Mouse (Mus musculus) urinary bladder, postnatal 36 days (tissue): ENCODE measurements at regions not wholly inside any gene's neighbourhood (a gene's known extent, or its start where the extent isn't known, plus 50 kb on each side); places are given as distances from the start of the nearest gene placed in this dataset.

Experiments used
- DNase-seq, 2 experiments: peaks; one replicate each; pipeline ENCODE4 v3.0.0; 2022; ENCODE audit warnings: low spot score in 2 of 2, mixed read lengths in 1 of 2

DNA sequence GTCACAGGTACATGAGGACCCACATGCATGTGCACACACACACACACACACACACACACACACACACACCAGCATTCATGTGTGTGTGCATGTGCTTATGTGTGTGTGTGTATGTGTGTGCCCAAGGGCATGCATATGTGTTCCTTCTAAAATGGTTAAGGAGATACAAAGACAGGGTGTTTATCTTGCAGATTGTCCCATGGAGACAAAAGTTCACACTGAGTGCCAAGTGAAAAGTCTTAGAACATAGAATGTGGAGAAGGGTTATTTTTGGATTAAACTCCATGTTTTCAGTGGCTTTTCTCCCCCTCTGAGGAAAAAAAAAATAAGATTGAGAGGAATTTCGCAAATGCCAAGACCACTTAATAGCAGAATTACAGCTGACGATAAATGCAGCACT lies 609.9 kb downstream of the Lmo4 start:
- no peak for DNase-seq

DNA sequence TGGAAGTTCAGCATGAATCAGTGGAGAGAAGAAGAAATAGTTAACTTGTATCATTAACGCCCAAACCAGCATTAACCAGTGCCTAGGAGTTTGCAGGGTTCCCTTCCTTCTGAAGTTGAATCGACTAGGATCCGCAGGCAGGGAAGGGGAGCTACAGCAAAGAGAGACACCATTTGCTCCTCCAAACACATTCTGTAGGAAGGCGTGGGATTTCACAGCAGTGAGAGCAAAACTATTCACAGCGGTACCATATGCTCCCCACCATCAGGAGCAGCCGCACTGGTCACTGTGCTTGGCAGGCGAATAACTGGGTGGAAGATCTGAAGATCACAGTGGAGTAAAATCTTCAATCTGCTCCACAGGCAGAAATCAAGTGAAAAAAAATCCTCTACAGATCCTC lies 610.3 kb downstream of the Lmo4 start:
- DNase-seq: no peak

DNA sequence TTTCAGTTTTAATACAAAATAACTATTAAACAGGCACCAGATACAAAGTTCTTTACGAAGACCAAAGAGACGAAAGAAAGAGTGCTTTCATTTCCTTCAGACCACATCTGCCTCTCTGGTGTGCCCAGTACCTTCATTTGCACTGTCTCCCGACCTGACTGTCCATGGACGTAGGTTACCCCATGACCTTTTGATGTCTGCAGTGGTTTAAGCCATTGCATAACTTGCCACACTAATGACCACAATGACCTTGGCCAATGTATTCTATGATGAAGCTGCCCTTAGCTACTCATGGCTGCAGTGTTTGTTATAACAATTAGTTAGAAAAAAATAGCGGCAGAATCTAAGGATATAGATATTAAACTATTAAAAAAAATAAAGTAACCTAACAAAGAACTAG lies 618.4 kb downstream of the Lmo4 start:
- DNase-seq: no peak

DNA sequence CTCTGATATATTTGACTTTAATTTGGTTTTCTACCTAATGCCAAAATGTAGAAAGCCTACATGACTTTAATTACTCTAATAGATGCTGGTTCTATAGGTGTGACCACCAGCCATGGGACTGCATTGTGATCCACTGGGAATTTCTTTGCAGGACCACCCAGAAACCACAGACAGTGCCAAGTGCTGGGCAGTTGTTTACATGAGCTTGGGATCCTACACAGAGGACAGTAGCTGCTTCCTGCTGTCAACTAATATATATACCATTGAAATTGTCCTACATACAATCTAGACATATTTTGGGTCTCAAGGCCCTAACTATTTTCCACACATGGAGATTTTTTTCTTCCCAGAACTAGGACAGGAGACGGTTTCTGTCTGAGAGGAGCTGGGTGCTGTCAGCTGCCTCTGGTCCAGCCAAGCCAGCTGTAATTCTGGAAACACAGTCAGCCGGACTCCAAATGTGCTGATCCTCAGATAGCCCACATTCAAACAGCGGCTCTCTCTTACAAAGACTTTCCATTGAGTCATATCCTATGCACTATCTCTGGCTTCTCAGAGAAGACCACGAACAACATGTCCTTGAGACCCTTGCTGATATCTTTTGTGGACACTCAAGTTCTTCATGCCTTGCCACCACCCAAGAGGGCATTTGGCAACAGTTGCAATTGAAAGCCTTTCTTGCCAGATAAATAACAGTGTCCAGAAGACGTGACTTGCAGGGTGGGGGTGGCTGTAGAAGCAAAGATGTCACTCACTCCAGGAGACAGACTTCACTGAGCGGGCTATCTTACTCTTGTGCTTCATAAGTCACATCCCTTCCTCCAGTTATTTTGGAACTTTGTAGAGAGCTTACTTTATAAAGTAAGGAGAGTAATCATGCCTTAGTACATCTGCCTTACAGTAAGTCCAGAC lies 620.1 kb downstream of the Lmo4 start:
- no peak for DNase-seq

DNA sequence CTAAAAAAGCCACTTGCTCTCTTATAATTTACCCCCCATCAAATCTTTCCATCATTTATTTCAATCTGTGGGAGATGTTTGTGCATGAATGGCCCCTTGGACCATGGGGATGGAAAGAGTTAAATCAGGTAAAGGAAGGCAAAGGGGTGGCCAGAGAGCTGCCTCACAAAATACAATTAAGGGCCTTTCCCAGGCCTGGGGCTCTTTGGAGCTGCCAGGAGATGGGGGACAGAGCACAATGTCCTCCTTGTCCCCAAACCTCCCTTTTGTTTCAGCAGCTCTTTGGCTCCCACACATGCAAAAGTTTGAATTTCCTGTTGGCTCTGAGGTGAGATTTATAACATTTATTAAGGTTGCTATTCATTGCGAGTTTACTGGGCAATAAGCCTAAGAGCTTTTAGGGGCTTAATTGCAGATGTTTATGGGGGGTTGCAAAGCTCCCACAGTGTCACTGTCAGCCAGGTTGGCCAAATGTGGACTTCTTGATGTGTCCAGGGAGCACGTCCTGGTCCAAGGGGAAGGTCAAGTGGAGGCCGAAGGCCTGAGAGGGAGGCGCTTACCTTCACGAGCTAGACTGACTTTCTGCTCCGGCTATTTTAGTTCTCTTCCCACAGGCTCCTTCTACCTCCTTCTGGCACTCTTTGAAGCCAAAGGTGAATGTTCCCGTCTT lies 628.5 kb downstream of the Lmo4 start:
- no peak for DNase-seq

DNA sequence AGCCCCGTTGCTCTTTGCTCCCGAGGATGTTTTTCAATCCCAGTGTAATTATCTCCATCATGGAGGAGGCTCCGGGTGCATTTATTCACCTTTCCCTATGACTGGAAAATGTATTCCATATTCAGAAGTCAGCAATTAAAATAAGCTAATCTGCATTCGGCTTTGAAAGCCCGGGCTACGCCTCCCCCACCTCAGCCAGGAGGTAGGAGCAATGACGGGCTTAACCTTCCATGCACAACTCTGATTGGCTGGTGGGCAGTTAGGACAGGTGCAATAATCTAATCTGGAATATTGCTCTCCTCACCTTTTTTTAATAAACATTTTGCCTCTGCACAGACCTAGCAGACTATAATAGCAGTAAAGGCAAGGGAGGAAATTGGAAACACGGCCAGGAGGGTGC lies 629.3 kb downstream of the Lmo4 start:
- DNase-seq: no peak

DNA sequence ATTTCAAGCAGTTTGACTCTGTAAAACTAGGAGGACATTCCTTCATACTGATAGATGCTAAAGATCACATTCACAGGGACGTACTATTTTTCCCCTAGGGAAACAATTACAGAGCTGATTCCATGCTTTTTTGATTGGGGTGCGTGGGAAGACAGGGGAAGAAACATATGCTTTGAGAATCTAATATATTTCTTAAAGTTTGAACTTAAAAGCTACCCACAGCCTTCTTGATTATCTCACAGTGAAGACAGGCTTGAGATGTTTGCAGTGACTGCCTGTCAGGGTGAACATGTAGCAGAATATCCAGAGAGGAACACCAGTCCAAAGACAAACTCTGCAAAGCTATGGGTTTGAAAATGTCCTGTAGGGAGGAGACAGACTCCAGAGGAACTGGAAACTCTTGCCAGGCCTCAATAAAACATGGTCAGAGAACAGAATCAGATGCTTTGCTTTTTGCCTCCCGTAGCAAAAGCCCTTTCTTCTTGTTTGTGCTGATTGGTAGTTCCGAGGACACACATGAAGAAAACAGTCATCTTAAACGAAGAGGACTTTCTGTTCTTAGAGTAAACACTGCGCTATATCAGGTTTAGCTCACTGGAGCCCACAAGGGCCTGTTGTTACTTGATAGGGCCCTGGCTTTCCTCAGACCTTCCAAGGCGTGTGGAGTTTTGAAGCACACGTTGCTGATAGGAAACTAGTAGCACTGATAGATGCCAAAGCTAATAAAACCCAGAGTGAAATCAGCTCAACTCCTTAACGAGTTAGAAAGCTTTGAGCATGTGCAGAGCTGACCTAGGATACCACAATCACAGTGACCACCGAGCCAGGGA lies 630.8 kb downstream of the Lmo4 start:
- DNase-seq: no peak

DNA sequence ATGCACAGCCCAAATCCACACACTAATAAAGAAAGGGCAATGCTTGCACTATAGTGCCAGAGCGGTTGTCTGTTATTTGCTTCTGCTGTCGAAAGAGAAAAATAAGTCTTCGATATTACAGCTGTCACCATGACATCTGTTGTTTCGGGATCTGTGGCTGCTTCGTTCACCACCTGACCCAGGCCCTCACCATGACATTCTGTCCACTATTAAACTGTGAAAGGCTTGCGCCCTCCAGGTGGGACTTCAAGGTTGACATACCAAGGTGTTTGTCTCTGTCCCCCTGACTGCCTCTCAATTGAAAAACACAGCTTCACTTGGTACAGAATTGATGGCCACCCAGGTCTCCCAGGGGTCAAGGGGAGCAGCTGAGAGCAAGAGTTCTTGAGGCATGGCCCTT lies 635.1 kb downstream of the Lmo4 start:
- DNase-seq: no peak

DNA sequence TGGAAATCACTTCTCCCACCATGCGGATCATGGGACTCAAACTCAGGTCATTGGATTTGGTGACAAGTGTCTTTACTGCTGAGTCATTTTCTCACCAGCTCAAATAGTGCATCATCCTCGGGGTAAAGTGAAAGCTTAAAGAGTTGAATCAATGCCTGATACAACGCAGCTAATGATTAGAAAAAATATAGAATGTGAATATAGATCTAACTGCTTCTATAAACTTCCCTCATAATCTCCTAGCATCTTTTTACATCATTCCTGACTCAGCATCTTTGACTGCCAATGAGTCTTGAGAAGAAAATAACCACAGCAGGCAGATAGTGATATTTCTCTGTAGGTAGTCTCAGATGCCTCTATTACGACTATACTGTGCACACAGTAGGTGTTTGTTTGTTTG lies 640.0 kb downstream of the Lmo4 start:
- no peak for DNase-seq

DNA sequence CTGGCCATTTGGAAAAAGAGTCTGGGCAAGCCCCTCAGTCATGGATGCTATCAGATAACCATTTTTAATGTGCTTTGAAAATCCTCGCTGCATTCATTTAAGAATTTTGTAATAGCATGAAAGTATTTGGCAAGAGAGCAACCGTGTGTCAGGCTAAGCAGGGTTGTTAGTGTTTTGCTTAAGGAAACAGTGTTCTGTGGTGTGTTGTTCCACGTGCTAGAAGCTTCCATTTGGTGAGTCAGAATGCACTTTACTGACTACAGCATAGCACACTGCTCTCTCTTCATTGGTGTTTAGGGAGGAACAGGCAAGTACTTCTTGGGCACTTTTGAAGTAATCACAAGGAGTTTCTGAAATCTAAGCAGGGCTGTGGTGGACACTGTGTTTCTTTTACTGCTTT lies 661.0 kb upstream of the Pkn2 start:
- no peak for DNase-seq

DNA sequence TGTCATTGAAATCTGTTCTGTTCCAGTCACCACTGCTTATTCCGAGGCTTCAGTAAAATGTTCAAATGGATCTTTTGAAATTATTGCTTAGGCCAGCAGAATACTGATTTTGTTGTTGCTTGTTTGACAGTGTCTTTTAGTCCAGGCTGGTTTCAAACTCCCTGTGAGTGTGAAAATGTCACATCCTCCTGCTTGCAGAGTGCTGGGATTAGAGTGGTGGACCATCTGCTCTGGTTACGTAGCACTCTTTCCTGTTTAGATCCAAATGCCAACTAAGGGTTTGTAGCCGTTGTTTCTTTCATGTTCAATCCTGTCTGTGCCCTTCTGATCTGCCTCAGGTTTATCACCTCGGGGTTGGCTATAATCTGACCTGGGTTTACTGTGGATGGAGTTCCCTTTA lies 646.2 kb upstream of the Pkn2 start:
- DNase-seq: no peak

DNA sequence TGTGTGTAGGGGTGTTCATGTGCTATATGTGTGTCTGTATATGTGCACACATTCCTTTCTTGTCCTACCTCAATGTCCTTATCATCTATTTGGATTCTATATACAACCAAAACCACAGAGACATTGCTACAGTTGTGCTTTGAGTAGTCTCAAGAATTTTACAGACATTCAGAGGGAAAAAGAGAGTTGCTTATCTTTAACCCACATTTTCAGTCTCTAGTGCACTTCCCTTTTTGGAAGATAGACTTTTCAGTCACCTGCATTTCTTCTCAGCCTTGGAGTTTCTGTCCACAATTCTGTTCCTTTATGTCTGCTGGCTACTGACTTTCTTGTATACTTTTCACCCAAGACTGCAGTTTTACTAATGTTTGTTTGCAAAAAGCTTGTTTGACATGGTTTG lies 645.5 kb upstream of the Pkn2 start:
- DNase-seq: no peak

DNA sequence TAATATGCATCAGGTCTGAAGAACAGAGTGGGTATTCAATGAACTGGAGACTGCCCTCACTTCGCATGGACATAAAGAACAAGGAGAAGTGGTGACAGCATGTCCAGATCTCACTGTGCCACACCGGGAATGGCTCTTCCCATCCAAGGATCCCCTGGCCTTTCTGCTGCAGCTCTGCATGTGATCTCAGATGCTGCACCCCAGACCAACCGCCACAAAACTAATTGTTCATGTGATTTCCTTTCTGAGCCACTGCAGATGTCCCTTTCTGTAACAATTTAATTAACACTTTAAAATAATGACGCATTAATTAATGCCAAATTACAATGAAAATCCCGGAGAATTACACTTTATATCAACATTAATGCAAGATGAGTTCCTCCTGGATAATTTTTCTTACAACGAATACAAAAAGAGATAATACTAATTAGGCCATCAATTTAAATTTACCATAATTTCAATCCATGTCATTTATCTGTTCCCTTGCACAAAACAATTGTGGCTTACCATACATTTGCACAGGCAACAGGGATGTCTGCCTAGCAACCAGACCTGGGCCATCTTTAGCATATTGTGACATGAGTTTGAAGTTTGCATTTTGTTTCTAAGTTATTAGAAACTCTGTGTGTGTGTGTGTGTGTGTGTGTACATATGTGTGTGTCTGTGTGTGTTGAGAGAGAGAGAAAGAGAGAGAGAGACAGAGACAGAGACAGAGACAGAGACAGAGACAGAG lies 630.9 kb upstream of the Pkn2 start:
- no peak for DNase-seq

DNA sequence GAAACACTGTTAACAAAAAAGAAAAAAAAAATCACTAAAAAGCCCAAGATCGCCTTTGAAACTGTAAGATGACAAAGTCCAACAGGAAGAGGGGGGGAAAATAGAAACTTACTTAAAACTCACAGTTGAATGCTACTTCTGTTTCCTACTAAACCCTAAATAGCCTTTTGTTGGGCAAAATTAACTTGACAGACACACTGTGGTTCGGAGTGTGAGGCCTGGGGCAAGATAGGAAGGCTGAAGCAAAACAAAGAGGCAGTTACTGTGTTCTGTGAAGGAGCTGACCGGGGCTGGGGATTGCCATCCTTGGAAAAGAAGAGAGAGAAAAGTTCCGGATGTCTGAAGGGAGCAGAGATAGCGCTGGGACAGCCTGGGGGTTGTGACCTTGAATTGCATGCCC lies 627.7 kb upstream of the Pkn2 start:
- DNase-seq: no peak

DNA sequence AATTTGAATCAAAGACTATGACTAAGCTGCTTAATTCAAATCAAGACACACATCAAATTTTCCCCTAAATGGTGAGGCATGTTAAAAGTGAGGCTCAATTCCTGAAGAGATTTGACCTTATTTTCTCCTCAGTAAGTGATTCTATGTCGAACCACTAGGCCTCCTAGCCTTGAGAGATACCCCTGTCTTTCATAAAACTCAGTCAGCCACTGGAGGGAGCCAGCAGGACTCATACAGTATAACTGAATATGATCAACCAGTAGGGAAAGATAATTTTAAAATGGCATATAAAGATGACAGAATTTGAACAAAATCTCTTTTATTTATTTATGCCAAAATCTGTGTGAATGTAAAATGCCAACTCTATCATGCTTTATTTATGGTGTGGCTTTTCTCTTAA lies 626.5 kb upstream of the Pkn2 start:
- peak; percentile 12 to 19 for DNase-seq

DNA sequence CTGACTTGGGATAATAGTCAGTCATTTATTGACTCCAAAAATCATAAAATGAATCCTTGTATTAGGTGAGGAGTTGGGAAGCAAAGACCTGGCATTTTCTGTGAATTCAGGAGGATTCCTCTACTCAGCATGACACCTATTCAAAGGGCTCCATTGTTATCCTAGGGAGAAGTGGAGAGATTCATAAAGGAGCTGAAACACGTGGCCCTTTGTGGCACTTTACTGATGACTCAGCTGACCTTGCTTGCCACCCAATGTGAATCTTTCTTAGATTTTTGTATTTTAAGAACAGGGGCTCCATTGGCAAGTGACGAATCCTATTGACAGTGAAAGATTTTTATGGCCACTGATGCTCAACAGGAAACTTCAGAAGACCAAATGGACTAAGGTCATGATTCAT lies 619.2 kb upstream of the Pkn2 start:
- no peak for DNase-seq

DNA sequence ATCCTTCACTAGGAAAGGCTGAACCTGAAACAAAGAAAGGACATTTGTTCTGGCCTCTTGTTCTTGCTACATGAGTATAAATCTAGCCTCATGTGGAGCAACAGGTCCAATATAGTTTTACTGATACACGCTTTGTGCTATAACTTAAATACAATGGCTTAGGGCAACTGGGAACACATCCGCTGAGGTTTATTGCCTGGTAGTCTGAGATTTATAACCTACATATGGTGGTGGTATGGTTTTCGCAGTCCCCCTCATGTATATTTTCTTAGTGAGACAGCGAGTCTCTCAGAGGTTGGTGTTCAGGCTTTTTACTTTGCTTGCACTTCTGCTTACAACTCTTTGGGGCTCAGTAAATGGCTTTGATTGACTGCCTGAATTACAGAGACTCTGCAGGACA lies 613.6 kb upstream of the Pkn2 start:
- no peak for DNase-seq

DNA sequence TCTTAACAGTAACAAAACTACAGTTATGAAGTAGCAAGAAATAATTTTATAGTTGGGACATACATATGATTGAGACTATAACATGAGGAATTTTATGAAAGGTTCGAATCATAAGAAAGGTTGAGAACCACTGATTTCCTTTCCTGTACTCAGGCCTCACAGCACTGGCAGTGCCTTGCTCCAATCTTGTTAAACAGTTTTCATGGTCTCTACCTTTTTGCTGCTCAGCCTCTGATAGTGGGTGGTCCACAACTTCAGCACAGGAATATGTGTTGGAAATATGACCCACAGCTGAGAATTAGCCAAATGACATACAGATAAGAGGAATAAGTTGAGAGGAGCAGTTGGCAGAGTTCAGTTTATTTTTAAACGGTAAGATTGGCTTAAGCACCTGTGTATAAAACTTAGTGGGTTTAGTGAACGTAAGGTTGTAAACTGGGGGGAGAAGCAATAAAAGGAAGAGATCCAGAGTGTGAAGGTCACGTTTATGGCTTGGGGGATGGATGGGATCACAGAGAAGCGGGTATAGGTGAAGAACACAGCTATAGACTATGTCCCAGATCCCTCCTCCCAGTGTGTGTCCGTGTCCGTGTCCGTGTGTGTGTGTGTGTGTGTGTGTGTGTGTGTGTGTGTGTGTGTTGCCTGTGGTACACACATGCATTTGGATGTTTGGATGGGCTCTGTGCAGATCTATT lies 596.3 kb upstream of the Pkn2 start:
- DNase-seq: no peak

DNA sequence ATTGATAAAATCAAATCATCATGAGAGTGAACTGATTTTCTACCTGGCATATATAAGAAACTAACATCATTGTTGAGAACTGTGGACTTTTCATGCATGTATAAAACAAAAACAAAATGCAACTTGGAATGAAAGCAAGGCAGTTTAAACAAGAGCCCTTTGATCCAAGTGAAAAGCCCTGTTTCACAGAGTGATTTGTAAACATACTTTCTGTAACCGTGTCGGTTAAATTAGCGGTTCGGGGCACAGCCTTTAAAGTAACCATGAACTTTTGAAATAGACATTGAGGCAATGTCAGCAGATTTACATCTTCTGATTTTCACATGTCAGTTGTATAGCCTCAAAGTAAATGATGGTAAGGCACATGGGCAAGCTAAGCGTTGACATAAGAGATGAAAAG lies 593.7 kb upstream of the Pkn2 start:
- DNase-seq: no peak

DNA sequence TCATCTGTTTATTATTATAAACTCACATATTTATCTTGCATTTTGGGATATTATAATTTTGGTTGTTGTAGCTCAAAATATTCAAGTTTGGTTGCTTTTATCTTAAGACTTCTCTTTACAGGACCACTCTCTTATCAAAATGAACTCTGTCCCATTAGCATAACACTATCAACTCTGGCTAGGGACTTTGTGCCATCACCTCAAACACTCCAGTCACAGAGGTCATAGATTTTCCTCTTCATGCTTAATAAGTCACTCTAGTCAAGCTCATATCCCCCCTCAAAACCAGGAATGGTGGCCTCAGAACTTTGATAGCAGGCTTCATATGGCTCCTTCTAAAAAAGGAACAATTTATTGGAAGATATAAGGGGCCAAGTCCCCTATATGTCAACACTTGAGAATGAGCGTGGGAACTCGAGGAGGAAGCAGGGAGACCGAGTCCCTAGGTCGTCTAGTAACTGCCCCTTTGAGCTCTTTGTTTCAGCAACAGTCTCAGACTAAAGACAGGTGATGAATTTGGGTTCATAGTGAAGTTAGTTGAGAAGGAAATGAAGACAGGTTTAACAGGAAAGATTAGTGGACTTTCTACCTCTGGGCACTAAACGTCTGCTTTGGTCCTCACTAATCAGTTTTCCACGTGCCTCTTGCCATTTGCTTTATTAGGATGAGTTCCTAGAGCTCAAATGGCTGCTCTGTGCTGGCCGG lies 565.4 kb upstream of the Pkn2 start:
- DNase-seq: no peak

DNA sequence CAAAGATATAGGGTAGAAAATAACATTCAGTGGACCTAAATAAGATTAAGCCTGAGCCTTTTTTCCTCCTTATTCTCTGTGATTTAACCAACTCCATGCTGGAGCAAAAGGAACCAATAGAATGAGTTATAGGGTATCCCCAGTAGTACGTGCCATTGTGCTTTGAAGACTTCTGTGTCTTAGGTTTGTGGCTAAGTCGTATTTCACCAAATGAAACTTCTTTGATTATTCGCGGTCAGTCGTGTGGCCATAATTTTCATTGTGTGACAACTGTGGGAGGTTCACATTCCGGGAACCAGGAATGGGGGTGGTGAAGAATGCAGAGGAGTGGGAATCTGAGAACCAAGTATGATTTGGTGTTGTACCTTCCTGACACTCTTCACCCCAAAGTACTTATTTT lies 535.6 kb upstream of the Pkn2 start:
- DNase-seq: no peak
